Mouse (Mus musculus) liver, embryonic 16.5 days (tissue): ENCODE results near the gene Hadh. TPM values are rescaled to one million over a fixed set of nuclear protein-coding genes. Genes with fewer than 3 reads are reported as not detected.

Experiments
- ATAC-seq: fragments of 200-750 bp; cut with Nextera tagmentation; 2 replicates; pipeline ENCODE4 v1.8.0; 2017; ENCODE audit warnings: low read depth, mild to moderate bottlenecking, moderate number of reproducible peaks, moderate library complexity
- H3K27ac ChIP-seq: fragments of 300-500 bp; sonication (generic); 2 replicates; pipeline ENCODE4 v1.5.1; 2014; ENCODE audit warnings: mild to moderate bottlenecking, low read length
- H3K27me3 ChIP-seq: fragments of 300-500 bp; sonication (generic); 2 replicates; pipeline ENCODE4 v1.6.1; 2014; ENCODE audit warnings: low read depth, low read length, mixed read lengths; ENCODE audit not compliant: control insufficient read depth, insufficient read depth
- H3K36me3 ChIP-seq: fragments of 300-500 bp; sonication (generic); 2 replicates; pipeline ENCODE4 v1.6.1; 2014; ENCODE audit warnings: mild to moderate bottlenecking; ENCODE audit not compliant: control insufficient read depth, insufficient read depth
- H3K4me1 ChIP-seq: fragments of 300-500 bp; sonication (generic); 2 replicates; pipeline ENCODE4 v1.6.1; 2014; ENCODE audit warnings: low read depth, low read length, mixed read lengths; ENCODE audit not compliant: control insufficient read depth
- H3K4me2 ChIP-seq: fragments of 300-500 bp; sonication (generic); 2 replicates; pipeline ENCODE4 v1.6.1; 2014; ENCODE audit warnings: low read depth, low read length, mixed read lengths
- H3K4me3 ChIP-seq: fragments of 300-500 bp; sonication (generic); 2 replicates; pipeline ENCODE4 v1.5.1; 2014; ENCODE audit warnings: low read depth, mild to moderate bottlenecking, low read length
- H3K9ac ChIP-seq: fragments of 300-500 bp; sonication (generic); 2 replicates; pipeline ENCODE4 v1.6.1; 2014; ENCODE audit warnings: low read depth, low read length
- H3K9me3 ChIP-seq: fragments of 300-500 bp; sonication (generic); replicated peaks from 2 replicates; pipeline ENCODE4 v1.6.1; 2016; ENCODE audit warnings: low read length; ENCODE audit not compliant: control insufficient read depth
- WGBS: fragments of 180-500 bp; shearing (Covaris S2); extraction: QIAGEN DNeasy Blood & Tissue Kit; methylation state at CpG from one replicate; pipeline ENCODE4 v1.1.7; 2014; ENCODE audit not compliant: insufficient replicate concordance; 5-methylcytosine and 5-hydroxymethylcytosine counted together
- polyA plus RNA-seq: library from polyadenylated mRNA; unstranded; fragments of >200 nt; fragmentation: Nextera tagmentation; extraction: Ambion mirVana; gene quantifications from 2 replicates; pipeline ENCODE4 v1.2.1, GENCODE M21; 2015

The Hadh gene
- 122 and 150 TPM in 2 replicates for polyA plus RNA-seq

DNA sequence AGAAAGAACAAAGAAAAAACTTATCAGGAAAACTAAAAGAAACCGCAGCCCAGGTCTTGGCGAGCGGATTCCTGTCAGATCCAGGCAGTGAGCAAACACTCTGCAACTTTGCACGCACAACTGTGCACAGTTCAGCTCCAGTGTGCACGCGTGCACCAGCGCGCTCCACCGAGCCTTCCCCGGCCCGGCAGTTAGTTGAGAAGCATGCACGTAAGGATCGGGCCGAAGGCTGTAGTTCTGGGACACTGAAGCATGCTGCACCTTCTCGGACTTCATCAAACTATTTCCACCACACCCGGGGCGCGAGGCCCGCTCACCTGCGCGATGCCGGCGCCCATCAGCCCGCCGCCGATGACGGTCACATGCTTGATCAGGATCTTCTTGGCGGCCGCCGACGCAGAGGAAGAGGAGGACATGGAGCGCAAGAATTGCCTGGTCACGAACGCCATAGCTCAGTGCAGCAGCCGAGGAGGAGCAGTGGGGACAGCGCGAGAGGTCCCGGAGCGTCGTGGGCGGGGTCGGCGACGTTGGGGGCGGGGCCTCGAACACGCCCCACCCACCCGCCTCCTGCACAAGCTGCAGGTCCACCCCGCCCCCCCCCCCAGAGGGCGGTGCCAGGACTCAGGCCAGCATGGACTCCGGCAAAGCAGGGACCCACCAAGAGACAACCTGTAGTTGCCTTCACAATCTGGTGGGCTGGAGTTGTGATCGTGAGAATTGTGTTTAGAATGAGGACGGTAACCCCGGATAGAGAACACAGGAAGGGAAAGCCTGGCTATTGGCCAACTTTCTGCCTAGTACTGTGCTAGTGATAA, at the start of gene Hadh:
Gene Hadh, minus strand, starts transcription at position 543 of the 815 bp plus-strand sequence.
- Histone ChIP-seq H3K36me3 (no peaks in the 10 kb centered on the region), H3K4me3 (peak within 1 kb of the TSS; percentile 71), H3K9me3 (no peaks in the 10 kb centered on the region), H3K27ac (peak within 1 kb of the TSS; percentile 77), H3K4me1 (peaks cover 13% of the 10 kb centered on the region), H3K9ac (peak within 1 kb of the TSS; percentile 69), H3K27me3 (no peaks in the 10 kb centered on the region), H3K4me2 (peak within 1 kb of the TSS; percentile 81)
- ATAC-seq, result peak; percentile 83
- WGBS, result under 1% methylated on average over 52 of the region's 54 CpGs

DNA sequence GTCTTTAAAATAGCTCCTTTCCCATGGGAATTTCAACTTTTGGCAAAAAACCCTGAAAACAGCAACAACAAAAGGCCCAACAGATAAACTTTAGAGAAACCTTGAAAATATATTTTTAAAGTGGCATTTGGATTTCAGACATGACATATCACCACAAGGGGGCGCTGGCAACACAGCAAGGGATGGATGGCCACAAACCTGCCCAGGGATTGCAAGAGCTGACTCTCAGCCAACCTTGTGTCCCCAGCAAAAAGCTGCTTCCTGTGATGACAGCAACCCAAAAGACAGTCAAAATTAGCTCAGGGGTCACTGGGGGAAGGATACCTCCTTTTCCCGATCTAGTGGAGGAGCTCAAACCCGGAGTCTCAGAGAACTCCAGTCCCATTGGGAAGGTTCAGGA, 48.3 kb upstream of the Hadh start:
- no peak for ATAC-seq
- WGBS, result 6% methylated on average over 3 of the region's 3 CpGs
- Histone ChIP-seq H3K9me3 (no peaks in the 10 kb centered on the region), H3K4me3 (no peak overlapping the region), H3K36me3 (no peaks in the 10 kb centered on the region), H3K27me3 (no peaks in the 10 kb centered on the region), H3K27ac (no peak overlapping the region), H3K4me1 (no peaks in the 10 kb centered on the region), H3K4me2 (no peak overlapping the region), H3K9ac (no peak overlapping the region)

GRCm38 (mm10) chr3:131318211-131318610, 46.3 kb upstream of the Hadh start:
- no peak overlapping the region for H3K9ac ChIP-seq
- H3K36me3 ChIP-seq, result no peaks in the 10 kb centered on the region
- no peaks in the 10 kb centered on the region for H3K9me3 ChIP-seq
- 44% methylated on average over 2 of the region's 2 CpGs for WGBS
- ATAC-seq, result no peak
- no peak overlapping the region for H3K4me2 ChIP-seq
- no peak overlapping the region for H3K4me3 ChIP-seq
- no peak overlapping the region for H3K27ac ChIP-seq
- H3K27me3 ChIP-seq, result no peaks in the 10 kb centered on the region
- no peaks in the 10 kb centered on the region for H3K4me1 ChIP-seq

GRCm38 (mm10) chr3:131317126-131317525, 45.2 kb upstream of the Hadh start:
- H3K9ac ChIP-seq, result no peak overlapping the region
- WGBS, result 88% methylated on average over 1 of the region's 1 CpGs
- H3K36me3 ChIP-seq, result no peaks in the 10 kb centered on the region
- H3K27ac ChIP-seq, result no peak overlapping the region
- ATAC-seq, result no peak
- H3K9me3 ChIP-seq, result no peaks in the 10 kb centered on the region
- no peak overlapping the region for H3K4me2 ChIP-seq
- no peaks in the 10 kb centered on the region for H3K4me1 ChIP-seq
- no peaks in the 10 kb centered on the region for H3K27me3 ChIP-seq
- no peak overlapping the region for H3K4me3 ChIP-seq

GRCm38 (mm10) chr3:131315957-131316510, 44.1 kb upstream of the Hadh start:
- ATAC-seq, result no peak
- no peak overlapping the region for H3K4me2 ChIP-seq
- H3K27ac ChIP-seq, result no peak overlapping the region
- no peaks in the 10 kb centered on the region for H3K27me3 ChIP-seq
- H3K9ac ChIP-seq, result no peak overlapping the region
- no peaks in the 10 kb centered on the region for H3K36me3 ChIP-seq
- H3K4me1 ChIP-seq, result no peaks in the 10 kb centered on the region
- H3K9me3 ChIP-seq, result no peaks in the 10 kb centered on the region
- 52% methylated on average over 4 of the region's 4 CpGs for WGBS
- no peak overlapping the region for H3K4me3 ChIP-seq

DNA sequence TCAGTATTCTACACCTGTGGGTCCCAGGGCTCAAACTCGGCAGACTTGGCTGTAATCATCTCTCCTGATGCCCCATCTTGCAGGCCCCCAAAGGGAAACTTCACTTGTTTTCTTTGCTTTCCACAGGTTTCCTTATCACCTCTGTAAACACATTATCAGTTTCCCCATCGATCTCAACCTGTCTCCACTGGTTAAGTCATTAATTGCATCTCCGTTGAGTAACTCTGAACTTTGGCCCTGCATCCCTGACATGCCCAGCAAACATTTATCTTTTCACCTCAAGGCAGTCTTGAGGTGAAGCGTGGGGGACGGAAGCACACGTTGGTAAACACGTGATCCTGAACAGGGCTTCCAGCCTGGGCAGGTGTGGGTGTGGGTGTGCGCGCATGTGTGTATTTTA, 40.4 kb upstream of the Hadh start:
- ATAC-seq, result peak; percentile 45
- no peak overlapping the region; the same call in 1 of the 2 replicates for H3K4me2 ChIP-seq
- H3K27ac ChIP-seq, result no peak overlapping the region
- no peak overlapping the region for H3K9ac ChIP-seq
- H3K27me3 ChIP-seq, result no peaks in the 10 kb centered on the region
- 62% methylated on average over 9 of the region's 9 CpGs for WGBS
- no peaks in the 10 kb centered on the region; the same call in 1 of the 2 replicates for H3K9me3 ChIP-seq
- H3K36me3 ChIP-seq, result no peaks in the 10 kb centered on the region
- H3K4me1 ChIP-seq, result no peaks in the 10 kb centered on the region
- no peak overlapping the region for H3K4me3 ChIP-seq

DNA sequence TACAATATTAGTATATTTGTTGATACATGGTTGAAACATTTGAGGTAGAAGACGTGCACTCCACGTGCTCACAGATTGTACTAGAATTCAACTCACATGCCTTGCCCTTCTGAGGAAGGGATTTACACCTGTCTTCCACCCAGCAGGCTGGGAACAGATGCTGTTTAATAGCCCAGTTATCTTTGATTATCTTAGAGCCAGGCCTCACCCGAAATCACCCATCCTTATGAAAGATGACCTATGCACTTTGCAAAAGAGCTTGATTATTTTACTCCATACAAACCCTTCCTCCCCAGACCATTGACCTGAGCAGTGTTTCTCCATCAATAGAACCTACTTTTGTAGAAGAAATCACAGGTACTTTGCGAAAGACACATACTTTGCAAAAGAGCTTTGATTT, 38.7 kb upstream of the Hadh start:
- Histone ChIP-seq H3K4me3 (no peak overlapping the region), H3K4me2 (no peak overlapping the region), H3K27ac (no peak overlapping the region), H3K27me3 (no peaks in the 10 kb centered on the region), H3K4me1 (no peaks in the 10 kb centered on the region), H3K9ac (no peak overlapping the region), H3K36me3 (no peaks in the 10 kb centered on the region), H3K9me3 (no peaks in the 10 kb centered on the region; the same call in 1 of the 2 replicates)
- WGBS, result 60% methylated on average over 4 of the region's 4 CpGs
- no peak for ATAC-seq

DNA sequence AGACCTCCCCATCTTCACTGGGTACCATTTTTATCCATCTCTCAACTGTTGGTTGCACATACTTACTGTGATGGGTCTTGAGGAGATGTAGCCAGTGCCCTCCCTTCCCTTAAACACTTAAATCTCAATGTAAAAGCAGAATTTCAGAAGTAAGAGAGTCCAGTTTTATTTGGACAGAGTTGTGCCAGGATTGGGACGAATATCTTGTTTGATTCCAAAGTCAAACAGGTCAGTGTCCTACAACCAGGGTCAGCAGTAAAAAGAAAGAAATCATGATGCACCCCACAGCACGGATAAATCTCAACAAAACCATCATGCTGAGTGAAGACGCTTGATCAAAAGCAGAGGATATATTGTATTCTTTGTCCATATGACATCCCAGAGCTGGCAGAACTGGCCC, 35.9 kb upstream of the Hadh start:
- Histone ChIP-seq H3K9me3 (no peaks in the 10 kb centered on the region; the same call in 1 of the 2 replicates), H3K4me1 (no peaks in the 10 kb centered on the region; the same call in 1 of the 2 replicates), H3K9ac (no peak overlapping the region), H3K27me3 (no peaks in the 10 kb centered on the region), H3K36me3 (no peaks in the 10 kb centered on the region), H3K4me3 (no peak overlapping the region), H3K4me2 (no peak overlapping the region), H3K27ac (no peak overlapping the region)
- 57% methylated on average over 3 of the region's 3 CpGs for WGBS
- ATAC-seq, result no peak

DNA sequence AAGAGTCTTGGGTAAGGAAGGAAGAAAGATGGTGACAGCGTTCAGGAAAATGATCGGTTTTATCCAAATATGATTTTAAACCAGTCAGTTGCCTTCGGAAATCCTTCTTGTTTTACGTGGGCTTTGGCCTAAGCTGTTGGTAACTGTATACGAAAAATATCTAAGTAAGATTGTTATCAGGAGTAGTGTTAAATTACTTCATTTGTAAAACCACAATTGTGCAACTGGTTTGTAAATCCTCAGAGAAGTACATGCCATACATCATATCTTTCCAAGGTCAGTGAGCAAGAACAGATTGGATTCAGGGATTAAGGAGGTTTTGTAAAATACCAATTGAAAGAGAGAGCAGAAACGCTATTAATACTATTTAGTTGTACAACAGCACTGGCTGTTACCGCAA, 34.4 kb upstream of the Hadh start:
- Histone ChIP-seq H3K9ac (no peak overlapping the region), H3K36me3 (no peaks in the 10 kb centered on the region), H3K27me3 (no peaks in the 10 kb centered on the region), H3K4me2 (no peak overlapping the region), H3K4me1 (peaks cover 4% of the 10 kb centered on the region), H3K27ac (no peak overlapping the region), H3K4me3 (no peak overlapping the region), H3K9me3 (no peaks in the 10 kb centered on the region; the same call in 1 of the 2 replicates)
- WGBS, result 69% methylated on average over 7 of the region's 7 CpGs
- ATAC-seq, result no peak
